Mouse (Mus musculus) MN1 (cell line): ENCODE measurements at regions not wholly inside any gene's neighbourhood (a gene's known extent, or its start where the extent isn't known, plus 50 kb on each side); places are given as distances from the start of the nearest gene placed in this dataset.
A peak's percentile ranks its signal among the peaks of the same experiment; 100 is the strongest.

Experiments used
- DNase-seq: peaks from one replicate; pipeline ENCODE4 v3.0.0-alpha.2; 2016; ENCODE audit warnings: low spot score

GRCm38 (mm10) chr14:25375001-25375400, 84.0 kb upstream of the Zmiz1 start:
- DNase-seq, result no peak

- DNase-seq, result no peak
Observed at GRCm38 (mm10) chr14:25377091-25377490, 81.9 kb upstream of the Zmiz1 start.

GRCm38 (mm10) chr14:25377554-25377899, 81.5 kb upstream of the Zmiz1 start:
- no peak for DNase-seq

GRCm38 (mm10) chr14:25377900-25378716, 80.9 kb upstream of the Zmiz1 start:
- peak; percentile 93 for DNase-seq

- DNase-seq, result peak; percentile 82
Observed at GRCm38 (mm10) chr14:25378717-25379224, 80.2 kb upstream of the Zmiz1 start.

- peak; percentile 72 for DNase-seq
Observed at GRCm38 (mm10) chr14:25383169-25383824, 75.7 kb upstream of the Zmiz1 start.

GRCm38 (mm10) chr14:25385644-25386043, 73.3 kb upstream of the Zmiz1 start:
- no peak for DNase-seq

- no peak for DNase-seq
Observed at GRCm38 (mm10) chr14:25387780-25388179, 71.2 kb upstream of the Zmiz1 start.

- DNase-seq, result no peak
Observed at GRCm38 (mm10) chr14:25389314-25389713, 69.7 kb upstream of the Zmiz1 start.

- DNase-seq, result no peak
Observed at GRCm38 (mm10) chr14:25392412-25392811, 66.6 kb upstream of the Zmiz1 start.

GRCm38 (mm10) chr14:25392940-25393339, 66.0 kb upstream of the Zmiz1 start:
- no peak for DNase-seq

GRCm38 (mm10) chr14:25394931-25395330, 64.1 kb upstream of the Zmiz1 start:
- no peak for DNase-seq

- peak; percentile 85 for DNase-seq
Observed at GRCm38 (mm10) chr14:25396990-25397531, 61.9 kb upstream of the Zmiz1 start.

- peak; percentile 64 for DNase-seq
Observed at GRCm38 (mm10) chr14:25397751-25398150, 61.2 kb upstream of the Zmiz1 start.

- no peak for DNase-seq
Observed at GRCm38 (mm10) chr14:25398745-25399144, 60.2 kb upstream of the Zmiz1 start.

- DNase-seq, result no peak
Observed at GRCm38 (mm10) chr14:25399286-25399685, 59.7 kb upstream of the Zmiz1 start.

- DNase-seq, result no peak
Observed at GRCm38 (mm10) chr14:25401104-25401963, 57.7 kb upstream of the Zmiz1 start.

- no peak for DNase-seq
Observed at GRCm38 (mm10) chr14:25402409-25402808, 56.6 kb upstream of the Zmiz1 start.

GRCm38 (mm10) chr14:25405191-25405590, 53.8 kb upstream of the Zmiz1 start:
- peak; percentile 73 for DNase-seq

GRCm38 (mm10) chr14:25406059-25406458, 52.9 kb upstream of the Zmiz1 start:
- no peak for DNase-seq

- no peak for DNase-seq
Observed at GRCm38 (mm10) chr14:25406613-25407012, 52.4 kb upstream of the Zmiz1 start.

GRCm38 (mm10) chr14:25407111-25407510, 51.9 kb upstream of the Zmiz1 start:
- no peak for DNase-seq
